Mouse (Mus musculus) adrenal gland, adult 18-20 months (tissue): Measurements from ENCODE around the gene Rnf38. TPM values are rescaled to one million over a fixed set of nuclear protein-coding genes. Genes with fewer than 3 reads are reported as not detected.

Experiments used
- DNase-seq, 2 experiments: peaks; one replicate each; pipeline ENCODE4 v3.0.0; 2021 to 2022; ENCODE audit warnings: low spot score in 2 of 2
- total RNA-seq, 2 experiments: library from RNA; stranded (reverse); gene quantifications; 1 replicate in 1 of 2; 2 replicates in 1 of 2; pipeline ENCODE4 v1.2.3; 2021

The Rnf38 gene
- total RNA-seq, 2 experiments from 2014 or later: 30.4 to 33.2 TPM

GRCm38 (mm10) chr4:44225128-44225527 is 8.5 kb downstream of the Rnf38 start:
- DNase-seq: no peak

DNA sequence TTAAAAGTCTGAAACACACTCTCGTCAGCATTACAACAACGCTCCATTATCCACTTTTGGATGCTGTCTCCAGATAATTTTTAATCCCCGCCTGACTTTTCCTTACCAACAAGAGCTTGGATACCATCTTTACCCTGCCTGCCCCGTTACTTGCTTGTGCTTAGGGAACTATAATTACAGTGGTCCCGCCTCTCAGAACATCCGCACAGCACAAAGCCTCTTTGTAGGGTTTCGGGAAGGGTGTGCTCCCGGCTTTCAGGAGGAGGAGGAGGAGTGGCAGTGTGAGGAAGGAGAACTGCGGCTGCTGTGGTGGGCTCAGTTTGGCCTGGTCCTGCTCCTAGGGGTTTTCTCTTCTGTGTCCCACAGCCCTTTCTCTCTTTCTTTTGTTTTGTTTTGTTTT is 9.4 kb downstream of the Rnf38 start:
- DNase-seq: no peak

DNA sequence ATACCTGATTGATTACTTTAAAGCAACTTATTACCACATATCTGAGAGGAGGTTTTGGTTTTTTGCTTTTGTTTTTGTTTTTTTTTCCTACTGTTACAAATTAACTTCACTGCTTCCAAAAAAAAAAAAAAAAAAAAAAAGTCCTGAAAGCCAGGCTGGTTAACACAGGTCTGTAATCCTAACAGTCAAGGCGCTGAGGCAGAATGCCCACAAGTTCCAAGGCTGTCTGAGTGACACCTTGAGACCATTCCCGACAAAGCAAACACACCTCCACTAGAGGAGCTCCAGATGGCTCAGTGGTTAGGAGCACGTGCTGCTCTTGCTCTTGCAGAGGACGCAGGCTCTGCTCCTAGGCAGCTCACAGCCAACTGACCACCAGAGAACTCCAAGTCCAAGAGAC is 10.1 kb downstream of the Rnf38 start:
- no peak for DNase-seq

GRCm38 (mm10) chr4:44216797-44217442 is 16.7 kb downstream of the Rnf38 start:
- DNase-seq: no peak

- DNase-seq: no peak
Observed at GRCm38 (mm10) chr4:44199968-44200367, 33.6 kb downstream of the Rnf38 start.

DNA sequence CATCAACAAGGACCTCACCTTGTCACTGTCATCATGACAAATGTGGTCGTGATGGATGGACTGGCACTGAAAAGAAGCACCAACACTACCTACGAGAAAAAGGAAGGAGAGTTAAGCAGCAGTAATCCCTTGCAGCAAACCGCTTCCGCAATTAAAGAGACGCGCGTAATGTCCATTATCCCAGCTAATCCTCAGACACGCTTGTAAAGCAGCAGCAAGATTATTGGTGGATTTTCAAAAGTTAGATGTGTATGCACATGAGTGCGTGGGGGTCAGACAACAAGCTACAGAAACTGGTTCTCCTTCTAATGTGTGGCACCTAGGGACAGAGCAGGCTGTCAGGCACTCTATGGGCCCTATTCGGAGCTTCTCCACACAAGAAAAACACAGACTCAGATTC is 46.2 kb downstream of the Rnf38 start:
- DNase-seq: no peak

GRCm38 (mm10) chr4:44183862-44184261 is 49.7 kb downstream of the Rnf38 start:
- no peak for DNase-seq

DNA sequence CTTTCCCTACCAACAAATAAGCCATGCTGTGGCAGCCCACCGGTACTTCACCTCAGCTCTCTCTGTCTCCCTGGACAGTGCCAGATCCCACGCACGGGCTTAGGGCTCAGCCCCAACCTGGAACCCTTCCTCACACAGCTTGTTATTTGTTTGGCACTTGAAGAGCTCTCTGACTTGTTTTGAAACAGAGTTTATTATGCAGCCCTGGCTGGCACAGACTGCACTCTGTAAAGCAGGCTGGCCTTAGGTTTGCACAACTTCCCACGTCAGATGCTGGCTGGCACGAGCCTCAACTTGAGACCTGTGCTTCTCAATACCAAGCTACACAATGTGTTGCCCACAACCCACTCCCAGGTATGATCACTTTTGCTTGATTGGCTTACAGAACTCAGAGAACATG is 53.8 kb downstream of the Rnf38 start:
- DNase-seq: no peak

DNA sequence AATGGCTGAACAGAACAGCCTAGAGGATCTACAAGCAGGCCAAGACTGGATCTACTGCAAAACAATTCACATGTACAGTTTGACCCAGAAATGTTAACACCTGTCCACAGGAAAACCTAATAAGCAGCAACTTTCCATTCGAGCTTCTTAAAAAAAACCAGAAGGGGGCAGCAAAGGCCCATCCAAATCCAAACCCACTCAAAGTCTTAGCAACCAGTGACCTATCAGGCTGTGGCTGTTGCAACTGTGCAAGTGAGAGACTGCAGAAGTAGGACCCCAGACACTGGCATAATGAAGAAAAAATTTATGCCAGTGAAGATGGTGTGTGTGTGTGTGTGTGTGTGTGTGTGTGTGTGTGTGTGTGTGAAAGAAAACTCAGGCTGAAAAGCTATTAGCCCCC is 60.4 kb downstream of the Rnf38 start:
- DNase-seq: peak; percentile 31 to 49

DNA sequence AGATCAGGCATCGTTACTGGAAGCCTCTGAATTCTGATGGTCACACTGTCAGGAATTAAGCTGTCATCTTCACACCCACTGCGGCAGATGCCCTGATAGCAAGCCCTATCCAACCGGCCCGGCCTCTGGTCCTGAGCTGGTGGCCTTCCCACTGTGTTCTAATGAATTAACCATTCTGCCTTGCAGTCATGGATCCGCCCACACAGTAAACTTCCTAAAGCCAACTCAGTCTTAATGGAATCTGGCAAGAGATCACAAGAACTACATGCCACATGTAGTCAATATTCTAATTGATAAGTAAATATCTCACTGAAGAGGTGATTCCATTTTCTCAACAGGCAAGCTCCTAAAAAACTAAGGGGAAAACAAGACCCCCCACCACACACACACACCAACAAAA is 60.9 kb downstream of the Rnf38 start:
- DNase-seq: no peak

GRCm38 (mm10) chr4:44169884-44170283 is 63.7 kb downstream of the Rnf38 start:
- DNase-seq: no peak

- no peak for DNase-seq
Observed at GRCm38 (mm10) chr4:44168816-44169215, 64.8 kb downstream of the Rnf38 start.

GRCm38 (mm10) chr4:44168231-44168647 is 65.3 kb downstream of the Rnf38 start:
- DNase-seq: peak; percentile 96

DNA sequence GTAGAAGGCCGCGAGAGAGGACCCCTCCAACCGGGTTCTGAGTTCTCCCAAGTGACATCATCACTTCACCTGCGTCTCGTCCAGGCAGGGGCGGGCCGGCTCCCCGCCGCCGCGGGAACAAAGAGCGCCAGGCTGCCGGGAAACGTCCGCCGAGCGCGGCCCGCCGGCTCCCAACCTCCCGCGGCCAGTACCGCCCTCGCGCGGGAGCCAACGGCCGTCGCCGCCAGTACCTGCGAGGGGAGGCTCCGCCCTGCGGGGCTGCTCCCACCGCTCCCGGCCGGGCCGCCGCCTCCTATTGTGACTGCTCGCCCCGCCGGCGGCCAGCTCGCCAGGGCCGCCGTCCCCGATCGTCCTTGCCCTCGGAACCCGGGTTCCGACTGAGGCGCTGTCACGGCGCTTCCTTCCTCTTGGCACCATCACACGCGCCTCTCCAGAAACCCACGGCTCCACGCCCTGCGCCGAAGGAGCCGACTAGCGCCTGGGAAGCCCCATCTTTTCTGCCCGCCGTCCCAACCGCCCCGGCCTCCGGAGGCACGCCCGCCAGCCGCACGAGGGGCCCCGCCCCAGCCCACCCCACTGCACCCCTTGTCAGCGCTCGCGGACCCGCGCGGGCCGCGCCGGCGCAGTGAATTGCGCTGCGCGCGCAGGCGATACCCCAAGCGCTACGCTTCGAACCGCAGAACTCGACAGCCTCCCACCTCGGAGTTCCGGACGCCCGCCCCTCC is 66.0 kb downstream of the Rnf38 start:
- peak; percentile 77 to 79 for DNase-seq

DNA sequence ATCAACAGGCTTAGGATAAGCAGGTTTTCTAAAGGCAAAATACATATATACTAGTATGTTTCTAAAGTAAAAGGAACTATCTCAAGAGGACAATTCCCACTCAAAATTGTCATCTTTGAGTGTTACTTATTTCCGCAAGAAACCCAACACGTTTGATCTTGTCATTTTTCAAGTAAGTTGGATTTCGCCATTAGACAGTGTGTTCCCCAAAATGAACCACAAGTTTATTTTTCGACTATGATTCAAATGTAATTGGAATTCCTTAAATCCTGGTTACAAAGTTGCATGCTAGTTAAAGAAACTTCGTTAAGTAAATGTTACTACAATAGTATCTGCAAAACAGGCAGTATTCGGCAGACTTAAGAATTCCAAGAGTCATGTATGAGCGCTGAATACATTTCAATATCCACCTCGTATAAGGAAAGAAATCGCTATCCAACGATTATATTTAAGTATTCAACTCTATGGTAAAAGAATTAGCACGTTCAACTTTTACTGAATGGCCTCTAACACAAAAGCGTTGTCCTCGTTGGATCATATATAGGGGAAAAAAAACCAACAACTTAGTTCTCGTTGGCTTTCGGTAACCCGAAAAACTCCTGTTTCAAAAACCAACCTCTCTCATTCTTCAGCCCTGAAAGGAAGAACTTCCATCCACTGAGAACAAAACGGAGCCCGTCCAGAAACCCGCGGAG is 66.7 kb downstream of the Rnf38 start:
- DNase-seq: no peak

DNA sequence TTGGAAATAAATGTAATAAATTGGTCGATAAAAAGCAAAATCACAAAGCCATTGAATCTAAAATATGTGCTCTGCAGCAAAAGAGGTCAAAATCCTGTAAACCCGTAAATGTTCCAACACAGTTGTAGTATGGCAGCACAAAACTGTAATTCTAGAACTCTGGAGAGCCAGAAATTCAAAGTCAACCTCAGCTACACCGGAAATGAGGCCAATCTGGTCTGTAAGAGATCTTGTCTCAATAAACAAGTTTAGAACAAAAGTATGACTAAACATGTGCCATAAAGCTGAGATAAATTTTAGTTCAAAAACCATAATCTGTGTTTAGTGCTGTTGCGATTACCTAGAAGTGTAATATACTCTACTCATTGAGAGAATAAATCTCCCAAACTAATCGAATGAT is 69.0 kb downstream of the Rnf38 start:
- no peak for DNase-seq

DNA sequence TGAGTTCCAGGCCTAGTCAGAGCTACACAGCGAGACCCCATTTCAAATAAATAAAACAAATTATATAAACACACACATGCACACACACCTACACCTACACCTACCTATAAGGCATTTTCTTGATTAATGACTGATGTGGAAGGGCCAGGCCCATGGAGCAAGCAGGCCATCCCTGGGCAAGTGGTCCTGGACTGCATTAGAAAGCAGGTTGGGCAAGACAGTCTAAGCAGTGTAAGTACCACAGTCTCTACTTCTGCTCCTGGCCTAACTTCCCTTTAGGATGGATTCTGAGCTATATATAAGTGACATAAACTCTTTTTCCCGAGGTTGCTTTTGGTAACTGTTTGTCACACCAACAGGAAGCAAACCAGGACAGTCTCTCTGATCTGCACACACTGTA is 70.6 kb downstream of the Rnf38 start:
- DNase-seq: no peak

DNA sequence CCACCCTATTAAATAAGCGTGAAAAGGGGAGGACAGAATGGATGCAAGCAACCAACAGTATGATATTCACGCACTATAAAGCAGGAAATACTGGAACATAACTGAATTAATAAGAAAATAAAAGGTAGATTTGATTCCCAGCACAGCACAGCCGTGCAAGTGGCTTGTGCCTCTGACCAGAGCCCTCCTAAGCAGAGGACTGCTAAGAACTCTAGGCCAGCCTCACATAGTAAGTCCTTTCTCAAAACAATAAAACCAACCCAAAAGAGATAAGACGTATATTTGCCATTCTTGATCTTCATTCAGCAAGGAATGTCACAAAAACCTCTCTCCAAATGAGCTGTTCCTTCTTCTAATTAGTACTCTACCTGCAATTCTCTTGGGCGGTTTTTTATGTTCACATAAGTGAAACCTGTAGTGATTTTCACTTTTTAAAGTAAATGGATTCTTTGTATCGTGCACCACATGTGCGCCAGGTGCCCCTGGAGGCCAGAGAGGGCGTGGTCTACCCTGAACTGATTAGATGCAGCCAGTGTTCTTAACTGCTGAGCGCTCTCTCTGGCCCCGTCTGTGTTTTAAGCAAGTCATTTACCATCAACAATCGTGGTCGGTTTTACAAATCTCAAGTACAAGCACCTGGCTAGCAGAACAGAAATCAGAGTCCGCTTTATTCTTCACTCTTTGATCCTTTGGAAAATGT is 72.4 kb downstream of the Rnf38 start:
- DNase-seq: no peak

DNA sequence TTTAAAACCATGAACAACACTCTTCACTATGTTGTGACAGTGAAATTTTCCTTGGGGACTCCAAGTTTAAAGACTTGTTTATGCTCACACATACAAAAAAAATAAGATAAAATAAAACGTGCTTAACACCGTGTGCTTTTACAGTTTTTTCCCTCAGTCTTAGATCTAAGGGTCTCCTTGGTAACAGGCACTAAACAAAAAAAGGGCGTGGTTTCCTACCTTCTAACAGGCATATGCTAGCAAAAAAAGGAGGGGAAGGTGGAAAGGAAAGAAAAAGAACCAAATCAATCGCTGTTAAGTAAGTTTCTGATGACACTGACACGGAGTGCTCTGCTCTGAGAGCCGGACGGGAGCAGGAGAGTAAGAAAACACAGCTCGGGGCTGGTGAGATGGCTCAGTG is 73.8 kb downstream of the Rnf38 start:
- no peak for DNase-seq

- no peak for DNase-seq
Observed at GRCm38 (mm10) chr4:44156481-44156880, 77.1 kb downstream of the Rnf38 start.

DNA sequence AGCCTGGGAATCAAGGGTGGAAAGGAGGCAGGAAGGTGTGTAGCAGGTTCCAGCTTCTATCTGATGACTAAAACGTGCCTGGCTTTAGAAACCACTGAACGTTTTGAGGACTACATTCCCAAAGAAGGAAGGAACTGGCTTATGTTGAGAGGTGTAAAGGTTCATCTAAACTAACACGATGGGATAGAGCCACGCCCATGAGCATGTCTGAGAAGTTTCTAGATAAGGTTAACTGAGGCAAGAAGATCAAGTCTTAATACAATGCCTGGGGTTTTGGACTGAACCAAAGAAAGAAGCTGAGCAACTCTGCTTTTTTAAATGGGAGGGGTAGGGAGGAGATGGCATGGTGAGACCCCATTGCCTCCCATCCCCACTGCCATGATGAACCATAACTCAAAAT is 78.7 kb downstream of the Rnf38 start:
- no peak for DNase-seq

GRCm38 (mm10) chr4:44152904-44153303 is 80.7 kb downstream of the Rnf38 start:
- no peak for DNase-seq
